In the genomic region with DNA sequence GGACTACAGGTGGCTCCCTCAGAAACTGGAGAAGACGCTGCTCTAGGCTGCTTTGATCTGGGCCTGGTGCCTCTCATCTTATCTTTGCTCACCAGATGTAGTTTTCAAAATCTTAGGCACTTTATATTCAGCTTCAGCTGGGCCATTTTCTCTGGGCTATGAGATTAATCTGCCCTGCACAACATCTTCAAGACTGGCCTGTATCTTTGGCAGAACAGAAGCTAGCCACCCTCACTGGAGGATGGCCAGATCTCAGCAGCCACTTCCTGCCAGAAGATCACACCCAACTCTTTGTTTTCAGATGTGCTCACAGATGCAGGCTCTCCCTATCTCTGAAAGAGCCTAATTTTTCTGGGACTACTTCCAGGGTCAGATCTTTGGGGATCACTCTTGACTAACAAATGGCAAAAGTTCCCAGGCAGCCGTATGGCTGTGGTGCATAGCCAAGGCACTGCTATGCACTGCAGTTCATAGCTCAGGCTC, we compare ENCODE assay signal across 10 mouse cellular contexts.
A peak's percentile ranks its signal among the peaks of the same experiment; 100 is the strongest.
DNase-seq lines count a peak whose midpoint lies in the region; ATAC-seq and TF ChIP-seq lines count a peak whose summit lies in the region.
"Had no signal": no experiment of that assay in that cellular context is flagged by ENCODE, and none has a peak within 500 bp of the region (broad histone marks: within the 10 kb centered on the region; RNA-seq: fewer than 3 reads in every experiment).

No protein-coding gene starts in this region.

- H3K27ac ChIP-seq in left cerebral cortex, adult 2 months = no peak overlapping the region
- H3K27ac ChIP-seq: kidney, postnatal 0 days had no signal

- intact Hi-C loops in left cerebral cortex, postnatal 4 days (cut with DNase I) = no loop called here
- intact Hi-C loops in left cerebral cortex, adult 2 months (cut with DNase I) = loop anchor here (5.0 kb wide), 1 partner anchor 67 kb away; no protein-coding TSS in a partner anchor
- intact Hi-C loops in heart, postnatal 25 days (cut with DNase I) = no loop called here

- H3K4me3 ChIP-seq in left cerebral cortex, adult 2 months = no peak overlapping the region

- TF ChIP-seq CTCF in left cerebral cortex, adult 2 months (IDR thresholded peaks at IDR 0.05) = no peak

- peak; percentile 62 for DNase-seq in left cerebral cortex, postnatal 4 days
- no peak for DNase-seq in left cerebral cortex, adult 2 months (ENCODE audit: extremely low spot score in 1 of 2, low spot score in 2 of 2)
- DNase-seq in c-Kit-positive CD71-positive TER-119-positive erythroid progenitor cells, embryonic 14.5 days (ENCODE audit: low spot score) = peak; percentile 20
- DNase-seq in heart, postnatal 25 days (ENCODE audit: low spot score) = peak; percentile 49
- DNase-seq in lung, postnatal 4 days = peak; percentile 13 to 69
- no peak for DNase-seq in spleen, postnatal 14 days (ENCODE audit: low spot score in 2 of 2)
- no peak for DNase-seq in thymus, postnatal 25 days
- DNase-seq: forebrain, postnatal 0 days had no signal

- no peak for ATAC-seq in erythroid progenitor cell, adult 5-6 weeks (replicated peaks; ENCODE audit: low FRiP score, poor library complexity, severe bottlenecking)
- ATAC-seq: forebrain, postnatal 0 days had no signal

Comparison
In these comparisons a context has a peak if more than half of its experiments do, and no peak if none do; other contexts are left out.
1. DNase-seq: peak in left cerebral cortex, postnatal 4 days (single experiment), c-Kit-positive CD71-positive TER-119-positive erythroid progenitor cells, embryonic 14.5 days (single experiment), heart, postnatal 25 days (single experiment) and lung, postnatal 4 days (2 of 2); none in left cerebral cortex, adult 2 months (0 of 2), spleen, postnatal 14 days (0 of 2) and thymus, postnatal 25 days (single experiment).